In the genomic region with DNA sequence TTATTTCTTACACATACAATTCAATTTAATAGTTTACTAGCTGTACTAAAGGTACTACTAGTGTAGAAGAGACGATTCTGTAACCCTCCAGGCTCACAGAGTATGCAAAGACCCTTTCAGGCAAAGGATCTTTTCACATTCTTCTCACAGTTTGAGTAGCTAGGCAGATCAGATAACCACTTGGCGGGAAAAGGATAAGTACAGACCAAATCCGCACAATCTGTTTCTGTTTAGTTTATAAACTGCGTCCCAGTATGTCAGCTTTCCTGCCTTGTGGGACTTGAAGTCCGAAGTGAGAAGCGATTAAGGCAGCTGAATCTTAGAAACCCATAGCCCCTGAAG, we compare ENCODE assay signal across 8 mouse cellular contexts. TPM values are rescaled to one million over a fixed set of nuclear protein-coding genes. Genes with fewer than 3 reads are reported as not detected.
DNase-seq lines count a peak whose midpoint lies in the region; ATAC-seq and TF ChIP-seq lines count a peak whose summit lies in the region.

No protein-coding gene starts in this region.

- intact Hi-C loops in gastrocnemius, adult 2 months (cut with DNase I): no loop called here
- intact Hi-C loops in gastrocnemius, postnatal 14 days (cut with DNase I; ENCODE audit: low total_unique reads): no loop called here

- no peak for TF ChIP-seq POLR2A in testis, adult 2 months (IDR thresholded peaks at IDR 0.05; ENCODE audit: control insufficient read depth, low read depth, low read length)

- no peak for ATAC-seq in liver, embryonic 14.5 days (ENCODE audit: insufficient read depth)
- ATAC-seq in cerebellum, adult (ENCODE audit: insufficient number of reproducible peaks, low FRiP score, low TSS enrichment): no peak

- no peaks in the 10 kb centered on the region for H3K9me3 ChIP-seq in liver, embryonic 14.5 days (ENCODE audit: control insufficient read depth, low read length)

- peaks cover 2% of the 10 kb centered on the region; the same call in 1 of the 2 replicates for H3K4me1 ChIP-seq in testis, adult 2 months (ENCODE audit: control insufficient read depth, insufficient read depth, low read length)
- peaks cover 0 to 6% of the 10 kb centered on the region in 2 experiments; a peak in 2 of 4 replicates for H3K4me1 ChIP-seq in liver, embryonic 14.5 days (replicated peaks; ENCODE audit: control insufficient read depth in 2 of 2, insufficient read depth in 2 of 2, low read length in 1 of 2)

- H3K27me3 ChIP-seq in testis, adult 2 months (ENCODE audit: control insufficient read depth, insufficient read depth, low read length): no peaks in the 10 kb centered on the region
- no peaks in the 10 kb centered on the region for H3K27me3 ChIP-seq in liver, embryonic 14.5 days (ENCODE audit: control insufficient read depth, insufficient read depth, low read length)

- under 1% methylated on average over 6 of the region's 6 CpGs for WGBS in liver, embryonic 14.5 days (ENCODE audit: insufficient replicate concordance)

- H3K27ac ChIP-seq in gastrocnemius, adult 2 months: peak overlapping the region; percentile 94
- peak overlapping the region; percentile 63 for H3K27ac ChIP-seq in testis, adult 2 months (ENCODE audit: control insufficient read depth, insufficient read depth, low read depth, low read length)
- peak overlapping the region; percentile 67 for H3K27ac ChIP-seq in liver, embryonic 14.5 days

- H3K36me3 ChIP-seq in testis, adult 2 months (ENCODE audit: control insufficient read depth, insufficient read depth, low read length): no peaks in the 10 kb centered on the region
- no peaks in the 10 kb centered on the region for H3K36me3 ChIP-seq in liver, embryonic 14.5 days (replicated peaks; ENCODE audit: control insufficient read depth, insufficient read depth, low read depth)

- peak overlapping the region; percentile 77 for H3K4me3 ChIP-seq in gastrocnemius, adult 2 months
- H3K4me3 ChIP-seq in testis, adult 2 months (ENCODE audit: control insufficient read depth, low read depth, low read length): peak overlapping the region; percentile 94
- H3K4me3 ChIP-seq in liver, embryonic 14.5 days (ENCODE audit: insufficient read depth in 1 of 2, low read depth in 2 of 2, low read length in 2 of 2): peak overlapping the region; percentile 58 to 68

- no peak for DNase-seq in gastrocnemius, adult 2 months
- no peak for DNase-seq in gastrocnemius, postnatal 14 days
- DNase-seq in testis, postnatal 14 days (ENCODE audit: low spot score): no peak
- DNase-seq in liver, embryonic 14.5 days (ENCODE audit: low read depth in 3 of 3, low spot score in 3 of 3): no peak
- no peak for DNase-seq in adrenal gland, adult 18-20 months (ENCODE audit: low spot score in 2 of 2)
- DNase-seq in layer of hippocampus, adult 8-10 months (ENCODE audit: low spot score in 2 of 2): no peak

- no peak for TF ChIP-seq EP300 in liver, embryonic 14.5 days (IDR thresholded peaks at IDR 0.05; ENCODE audit: low read depth)

- H3K4me2 ChIP-seq in liver, embryonic 14.5 days (ENCODE audit: low read depth): peak overlapping the region; percentile 77

- TF ChIP-seq CTCF in gastrocnemius, adult 2 months (IDR thresholded peaks at IDR 0.05): no peak
- no peak for TF ChIP-seq CTCF in testis, adult 2 months (IDR thresholded peaks at IDR 0.05; ENCODE audit: control insufficient read depth, insufficient read depth, insufficient replicate concordance, low read depth, low read length)
- TF ChIP-seq CTCF in liver, embryonic 14.5 days (IDR thresholded peaks at IDR 0.05; ENCODE audit: low read depth): no peak

- H3K9ac ChIP-seq in liver, embryonic 14.5 days (replicated peaks): peak overlapping the region; percentile 59

RNA-seq across cellular contexts. Expression of a gene that starts 0.3 kb away (rescaled TPM):
- 10 to 100 TPM; 17.9 to 22.7 TPM for total RNA-seq in gastrocnemius, adult 2 months (2021)
- 10 to 100 TPM; 12.7 to 14.8 TPM for total RNA-seq in gastrocnemius, postnatal 14 days (2021)
- 9.0 and 13.6 TPM in 2 replicates for polyA plus RNA-seq in testis, adult 2 months (2012; rRNA removed)
- polyA plus RNA-seq in liver, embryonic 14.5 days (2012; rRNA removed): 8.4 and 19.0 TPM in 2 replicates
- 11.1 and 13.3 TPM in 2 replicates for polyA plus RNA-seq in liver, embryonic 14.5 days (2014; fragmentation: Nextera tagmentation; extraction: Ambion mirVana)
- total RNA-seq in adrenal gland, adult 18-20 months (2021): 10 to 100 TPM; 28.1 to 35.1 TPM
- 10 to 100 TPM; 67.2 to 76.9 (median 72.0) TPM for total RNA-seq in layer of hippocampus, adult 8-10 months (2022)

RNA-seq across cellular contexts. Expression of a gene that starts 14.9 kb away (rescaled TPM):
- total RNA-seq in gastrocnemius, adult 2 months (2021): 10 to 100 TPM; 37.7 to 44.1 TPM
- total RNA-seq in gastrocnemius, postnatal 14 days (2021): 10 to 100 TPM; 28.4 to 30.6 TPM
- 32.3 and 35.5 TPM in 2 replicates for polyA plus RNA-seq in testis, adult 2 months (2012; rRNA removed)
- 7.1 and 8.8 TPM in 2 replicates for polyA plus RNA-seq in liver, embryonic 14.5 days (2012; rRNA removed)
- polyA plus RNA-seq in liver, embryonic 14.5 days (2014; fragmentation: Nextera tagmentation; extraction: Ambion mirVana): 4.3 and 4.4 TPM in 2 replicates
- total RNA-seq in adrenal gland, adult 18-20 months (2021): 10 to 100 TPM; 52.2 to 62.6 TPM
- 100 to 1,000 TPM in 3 of 4 experiments, 10 to 100 TPM in 1; 98.5 to 138 (median 121) TPM for total RNA-seq in layer of hippocampus, adult 8-10 months (2022)
